Mouse (Mus musculus): ENCODE results near the gene Sfxn3. TPM values are rescaled to one million over a fixed set of nuclear protein-coding genes. Genes with fewer than 3 reads are reported as not detected.

Gene Sfxn3
- total RNA-seq (2014; fragmentation: Nextera tagmentation) = 26.1 and 34.6 TPM in 2 replicates
- total RNA-seq (2017) = 7.4 TPM in 2 replicates
- polyA plus RNA-seq (2012) = 4.4 and 6.7 TPM in 2 replicates

DNA sequence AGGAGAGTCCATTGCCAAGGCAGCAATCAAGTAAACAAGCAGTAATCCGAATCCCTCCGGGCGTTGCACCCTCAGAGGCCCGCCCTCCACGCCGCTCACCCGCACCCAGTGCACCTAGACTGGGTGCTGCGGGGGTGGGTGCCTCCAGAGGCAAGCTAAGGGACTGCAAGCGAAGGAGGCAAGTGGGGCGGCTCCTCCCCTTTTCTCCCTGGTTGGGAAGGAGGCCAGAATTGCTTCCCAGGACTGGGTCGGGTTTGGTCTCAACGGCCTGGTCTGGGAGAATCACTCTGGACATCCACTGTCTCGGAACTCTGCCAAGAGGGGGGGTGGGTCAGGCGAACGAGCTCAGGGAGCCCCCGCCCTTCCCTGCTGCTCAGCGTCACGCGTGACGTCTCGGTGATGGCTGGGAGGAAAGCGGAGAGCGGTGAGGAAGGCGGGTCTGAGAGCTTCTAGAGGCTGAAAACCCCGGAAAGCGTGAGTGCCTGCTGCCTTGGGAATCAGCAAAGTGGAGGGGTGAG, at the start of gene Sfxn3:
Gene Sfxn3 (plus strand): TSS at position 87 of the 518 bp plus-strand sequence.
- Histone ChIP-seq H3K4me1 (ENCODE audit: insufficient read depth, low read depth, low read length) (peaks cover 33% of the 10 kb centered on the region), H3K4me3 (ENCODE audit: low read depth, low read length) (peak within 1 kb of the TSS; percentile 73), H3K27me3 (ENCODE audit: insufficient read depth, low read length) (peaks cover 34% of the 10 kb centered on the region), H3K9me3 (replicated peaks) (no peaks in the 10 kb centered on the region), H3K36me3 (replicated peaks) (peaks cover 36% of the 10 kb centered on the region)
- peak; percentile 97 for DNase-seq (ENCODE audit: low spot score)
- peak; percentile 73 for ATAC-seq (ENCODE audit: extremely low read depth, insufficient number of reproducible peaks, low FRiP score, poor library complexity, severe bottlenecking)
- TF ChIP-seq GATA2 (IDR thresholded peaks at IDR 0.05; ENCODE audit: borderline replicate concordance, low read depth, low read length) (no peak), CTCF (IDR thresholded peaks at IDR 0.05; ENCODE audit: low read depth, low read length) (peak; percentile 46; the same call in 1 of the 2 replicates)

DNA sequence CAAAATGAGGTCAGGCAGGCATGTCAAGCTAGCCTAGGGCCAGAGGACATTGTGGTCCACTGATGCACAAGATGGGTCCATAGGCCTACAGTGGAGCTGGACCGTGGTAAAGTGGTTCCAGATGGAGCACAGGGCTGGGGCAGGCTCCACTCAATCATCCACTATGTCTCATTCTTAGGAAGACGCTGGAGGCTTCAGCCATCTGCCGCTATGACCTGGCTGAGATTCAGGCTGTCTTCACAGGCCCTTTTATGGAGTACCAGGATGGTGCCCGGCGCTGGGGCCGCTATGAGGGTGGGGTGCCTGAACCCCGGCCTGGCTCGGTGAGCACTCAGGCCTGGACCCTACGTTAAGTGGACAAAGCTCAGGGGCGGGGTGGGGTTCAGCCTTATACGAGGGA, 49.5 kb upstream of the Sfxn3 start:
- Histone ChIP-seq H3K4me3 (ENCODE audit: low read depth, low read length) (no peak overlapping the region), H3K27me3 (ENCODE audit: insufficient read depth, low read length) (peaks cover 40% of the 10 kb centered on the region), H3K9me3 (replicated peaks) (no peaks in the 10 kb centered on the region), H3K36me3 (replicated peaks) (peaks cover 22% of the 10 kb centered on the region), H3K4me1 (ENCODE audit: insufficient read depth, low read depth, low read length) (peaks cover 41% of the 10 kb centered on the region)
- TF ChIP-seq POLR2AphosphoS5 (IDR thresholded peaks at IDR 0.05; ENCODE audit: insufficient replicate concordance, low read depth, low read length) (no peak), TAL1 (conservative IDR thresholded peaks at IDR 0.05; ENCODE audit: low read depth, low read length) (no peak), GATA1 (IDR thresholded peaks at IDR 0.05; ENCODE audit: borderline replicate concordance, low read length) (no peak), GATA2 (IDR thresholded peaks at IDR 0.05; ENCODE audit: borderline replicate concordance, low read depth, low read length) (no peak), CTCF (IDR thresholded peaks at IDR 0.05; ENCODE audit: low read depth, low read length) (no peak)
- no peak for DNase-seq (ENCODE audit: low spot score)
- no peak for ATAC-seq (ENCODE audit: extremely low read depth, insufficient number of reproducible peaks, low FRiP score, poor library complexity, severe bottlenecking)

DNA sequence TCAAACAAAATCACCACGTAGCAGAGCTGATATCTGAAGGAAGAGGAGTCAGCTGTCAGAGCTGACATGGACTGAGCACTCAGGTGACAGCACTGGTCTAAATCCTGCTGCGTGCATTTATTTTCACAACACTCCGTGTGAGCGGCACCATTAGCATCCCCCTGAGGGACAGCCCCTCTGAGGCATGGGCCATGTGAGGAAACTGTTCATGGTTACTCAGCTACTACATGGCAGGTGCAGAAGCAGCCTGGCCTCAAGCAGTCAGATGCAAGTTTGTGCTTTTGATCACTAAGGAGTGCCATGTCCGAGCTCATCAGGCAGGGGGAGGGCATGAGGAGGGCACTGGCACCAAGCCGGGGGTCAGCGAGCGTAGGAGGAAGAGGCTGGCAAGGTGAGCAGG, 47.7 kb upstream of the Sfxn3 start:
- TF ChIP-seq TAL1 (conservative IDR thresholded peaks at IDR 0.05; ENCODE audit: low read depth, low read length) (no peak), POLR2AphosphoS5 (IDR thresholded peaks at IDR 0.05; ENCODE audit: insufficient replicate concordance, low read depth, low read length) (no peak), GATA2 (IDR thresholded peaks at IDR 0.05; ENCODE audit: borderline replicate concordance, low read depth, low read length) (no peak), GATA1 (IDR thresholded peaks at IDR 0.05; ENCODE audit: borderline replicate concordance, low read length) (no peak), CTCF (IDR thresholded peaks at IDR 0.05; ENCODE audit: low read depth, low read length) (no peak)
- ATAC-seq (ENCODE audit: extremely low read depth, insufficient number of reproducible peaks, low FRiP score, poor library complexity, severe bottlenecking) (no peak), DNase-seq (ENCODE audit: low spot score) (no peak)
- Histone ChIP-seq H3K36me3 (replicated peaks) (peaks cover 41% of the 10 kb centered on the region), H3K4me3 (ENCODE audit: low read depth, low read length) (no peak overlapping the region), H3K27me3 (ENCODE audit: insufficient read depth, low read length) (peaks cover 31% of the 10 kb centered on the region), H3K4me1 (ENCODE audit: insufficient read depth, low read depth, low read length) (peaks cover 58% of the 10 kb centered on the region), H3K9me3 (replicated peaks) (no peaks in the 10 kb centered on the region)

DNA sequence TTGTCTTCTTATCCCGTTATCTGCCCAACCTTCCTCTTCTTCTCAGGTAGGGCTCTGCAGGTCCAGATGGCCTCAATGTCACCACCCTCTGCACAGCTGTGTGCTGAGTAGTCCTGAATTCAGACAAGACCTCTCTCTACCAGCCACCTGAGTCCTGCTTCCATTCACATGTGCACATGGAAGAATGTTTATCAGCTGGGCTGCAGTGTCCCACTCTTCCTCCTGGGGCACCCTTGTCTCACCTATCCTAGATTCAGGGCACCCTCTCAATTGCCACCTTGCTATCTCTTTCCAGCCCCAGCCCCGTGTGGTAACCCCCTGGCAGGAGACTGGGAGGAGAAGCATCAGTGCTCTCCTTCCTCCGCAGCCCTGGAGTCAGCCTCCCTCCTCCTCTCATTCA, 45.0 kb upstream of the Sfxn3 start:
- H3K9me3 ChIP-seq (replicated peaks) = no peaks in the 10 kb centered on the region
- TF ChIP-seq GATA1 (IDR thresholded peaks at IDR 0.05; ENCODE audit: borderline replicate concordance, low read length) (no peak), CTCF (IDR thresholded peaks at IDR 0.05; ENCODE audit: low read depth, low read length) (0 out of 2 replicates have a peak, but pooled peaks have one; percentile 4)
- peaks cover 52% of the 10 kb centered on the region for H3K36me3 ChIP-seq (replicated peaks)
- ATAC-seq (ENCODE audit: extremely low read depth, insufficient number of reproducible peaks, low FRiP score, poor library complexity, severe bottlenecking) (no peak), DNase-seq (ENCODE audit: low spot score) (no peak)
- H3K4me3 ChIP-seq (ENCODE audit: low read depth, low read length) = no peak overlapping the region
- peaks cover 63% of the 10 kb centered on the region for H3K4me1 ChIP-seq (ENCODE audit: insufficient read depth, low read depth, low read length)
- peaks cover 11% of the 10 kb centered on the region for H3K27me3 ChIP-seq (ENCODE audit: insufficient read depth, low read length)

DNA sequence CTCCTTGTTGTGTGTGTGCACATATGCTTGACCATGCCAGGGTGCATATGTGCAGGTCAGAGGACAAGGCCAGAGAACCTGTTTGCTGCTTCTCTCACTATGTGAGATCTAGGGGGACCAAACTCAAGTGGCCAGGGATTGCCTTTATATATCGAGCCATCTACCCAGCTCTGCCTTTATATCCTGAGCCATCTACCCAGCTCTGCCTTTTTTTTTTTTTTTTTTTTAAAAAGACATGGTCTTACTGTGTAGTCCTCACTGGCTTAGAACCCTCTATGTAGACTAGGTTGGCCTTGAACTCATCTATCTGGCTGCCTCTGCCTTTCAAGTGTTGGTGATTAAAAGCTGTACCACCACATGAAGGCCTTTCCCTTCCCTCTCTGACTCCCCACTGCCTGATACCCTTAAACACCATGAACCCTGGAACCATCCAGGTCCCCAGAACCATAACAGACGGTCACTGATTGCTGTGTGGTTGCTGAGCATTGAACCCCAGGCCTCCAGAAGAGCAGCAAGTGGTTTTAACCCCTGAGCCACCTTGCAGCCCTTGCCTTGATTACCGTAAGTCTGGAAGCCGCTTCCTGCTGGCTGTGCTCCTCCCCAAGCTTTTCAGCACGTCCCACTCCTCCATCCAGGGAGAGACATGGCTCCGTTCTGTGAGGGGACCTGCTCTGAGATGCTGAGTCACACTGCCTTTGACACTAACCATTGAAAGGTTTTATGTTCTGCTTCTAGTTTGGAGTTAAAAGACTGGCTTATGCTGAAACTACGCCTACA, 43.4 kb upstream of the Sfxn3 start:
- Histone ChIP-seq H3K27me3 (ENCODE audit: insufficient read depth, low read length) (no peaks in the 10 kb centered on the region; the same call in 1 of the 2 replicates), H3K9me3 (replicated peaks) (no peaks in the 10 kb centered on the region), H3K4me1 (ENCODE audit: insufficient read depth, low read depth, low read length) (peaks cover 63% of the 10 kb centered on the region), H3K36me3 (replicated peaks) (peaks cover 68% of the 10 kb centered on the region), H3K4me3 (ENCODE audit: low read depth, low read length) (no peak overlapping the region; the same call in 1 of the 2 replicates)
- no peak for ATAC-seq (ENCODE audit: extremely low read depth, insufficient number of reproducible peaks, low FRiP score, poor library complexity, severe bottlenecking)
- no peak for DNase-seq (ENCODE audit: low spot score)
- TF ChIP-seq TAL1 (conservative IDR thresholded peaks at IDR 0.05; ENCODE audit: low read depth, low read length) (no peak), GATA2 (IDR thresholded peaks at IDR 0.05; ENCODE audit: borderline replicate concordance, low read depth, low read length) (no peak), POLR2AphosphoS5 (IDR thresholded peaks at IDR 0.05; ENCODE audit: insufficient replicate concordance, low read depth, low read length) (no peak), CTCF (IDR thresholded peaks at IDR 0.05; ENCODE audit: low read depth, low read length) (no peak), GATA1 (IDR thresholded peaks at IDR 0.05; ENCODE audit: borderline replicate concordance, low read length) (no peak)

DNA sequence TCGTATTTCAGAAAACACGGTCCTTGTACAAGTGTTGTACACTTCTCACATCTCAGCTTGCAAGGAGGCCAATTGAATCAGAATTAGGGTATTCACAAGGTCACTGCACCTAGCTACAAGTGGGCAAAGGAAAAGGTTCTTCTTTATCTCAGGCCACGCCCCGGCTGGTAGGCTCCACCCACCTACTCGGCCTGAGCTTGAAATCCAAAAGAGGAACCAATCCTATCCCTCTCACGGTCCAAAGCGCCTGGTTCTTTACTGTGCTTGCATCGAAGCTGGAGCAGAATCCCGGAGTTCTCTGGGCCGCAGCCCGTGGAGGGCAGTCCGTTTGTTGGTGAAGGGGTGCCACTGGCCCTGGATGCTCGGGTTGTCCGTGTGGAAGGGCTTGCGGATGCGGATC, 41.9 kb upstream of the Sfxn3 start, which contains the start of gene Twnk:
Gene Twnk (plus strand): TSS at position 220 of the 400 bp plus-strand sequence.
- TF ChIP-seq TAL1 (conservative IDR thresholded peaks at IDR 0.05; ENCODE audit: low read depth, low read length) = no peak
- no peak for TF ChIP-seq GATA2 (IDR thresholded peaks at IDR 0.05; ENCODE audit: borderline replicate concordance, low read depth, low read length)
- no peak for TF ChIP-seq GATA1 (IDR thresholded peaks at IDR 0.05; ENCODE audit: borderline replicate concordance, low read length)
- no peak for TF ChIP-seq CTCF (IDR thresholded peaks at IDR 0.05; ENCODE audit: low read depth, low read length)
- TF ChIP-seq POLR2AphosphoS5 (IDR thresholded peaks at IDR 0.05; ENCODE audit: insufficient replicate concordance, low read depth, low read length) = no peak
- Histone ChIP-seq H3K4me1 (ENCODE audit: insufficient read depth, low read depth, low read length) (peaks cover 66% of the 10 kb centered on the region), H3K27me3 (ENCODE audit: insufficient read depth, low read length) (no peaks in the 10 kb centered on the region), H3K36me3 (replicated peaks) (peaks cover 82% of the 10 kb centered on the region), H3K4me3 (ENCODE audit: low read depth, low read length) (peak within 1 kb of the TSS; percentile 96), H3K9me3 (replicated peaks) (no peaks in the 10 kb centered on the region)
- peak; percentile 80 for DNase-seq (ENCODE audit: low spot score)
- peak; percentile 58 for ATAC-seq (ENCODE audit: extremely low read depth, insufficient number of reproducible peaks, low FRiP score, poor library complexity, severe bottlenecking)

All from G1E (cell line).